Mouse (Mus musculus) lung, postnatal 0 days (tissue): ENCODE measurements around the gene Spi1. TPM values are rescaled to one million over a fixed set of nuclear protein-coding genes. Genes with fewer than 3 reads are reported as not detected.

Experiments used
- ATAC-seq: fragments of 200-750 bp; cut with Nextera tagmentation; 2 replicates; pipeline ENCODE4 v1.8.0; 2017; ENCODE audit warnings: moderate library complexity
- DNase-seq: peaks from one replicate; pipeline ENCODE4 v3.0.0-alpha.2; 2016; ENCODE audit warnings: low spot score
- H3K27ac ChIP-seq: fragments of 300-500 bp; sonication (generic); 2 replicates; pipeline ENCODE4 v1.5.1; 2014; ENCODE audit warnings: antibody characterized with exemption, mild to moderate bottlenecking, low read length, mixed read lengths
- H3K27me3 ChIP-seq: fragments of 300-500 bp; sonication (generic); replicated peaks from 2 replicates; pipeline ENCODE4 v1.6.1; 2014; ENCODE audit warnings: low read length, mixed read lengths; ENCODE audit not compliant: insufficient read depth
- H3K36me3 ChIP-seq: fragments of 300-500 bp; sonication (generic); 2 replicates; pipeline ENCODE4 v1.6.1; 2014; ENCODE audit warnings: low read length, mixed read lengths; ENCODE audit not compliant: insufficient read depth
- H3K4me1 ChIP-seq: fragments of 300-500 bp; sonication (generic); 2 replicates; pipeline ENCODE4 v1.6.1; 2014; ENCODE audit warnings: antibody characterized with exemption, low read depth, low read length, mixed read lengths; ENCODE audit not compliant: insufficient read depth
- H3K4me2 ChIP-seq: fragments of 300-500 bp; sonication (generic); replicated peaks from 2 replicates; pipeline ENCODE4 v1.6.1; 2014; ENCODE audit warnings: low read depth, mild to moderate bottlenecking, low read length, moderate library complexity, mixed read lengths
- H3K4me3 ChIP-seq: fragments of 300-500 bp; sonication (generic); 2 replicates; pipeline ENCODE4 v1.5.1; 2014; ENCODE audit warnings: low read depth, low read length
- H3K9ac ChIP-seq: fragments of 300-500 bp; sonication (generic); replicated peaks from 2 replicates; pipeline ENCODE4 v1.6.1; 2014; ENCODE audit warnings: low read depth, mild to moderate bottlenecking
- H3K9me3 ChIP-seq: fragments of 300-500 bp; sonication (generic); 2 replicates; pipeline ENCODE4 v1.6.1; 2016; ENCODE audit warnings: low read length, mixed read lengths
- CTCF ChIP-seq: IDR thresholded peaks from 2 replicates; pipeline ENCODE4 v1.5.1; 2016; ENCODE audit warnings: antibody characterized with exemption, mild to moderate bottlenecking
- EP300 ChIP-seq: IDR thresholded peaks from 2 replicates; pipeline ENCODE4 v1.6.1; 2016; ENCODE audit warnings: antibody characterized with exemption, mild to moderate bottlenecking, control low read depth
- WGBS: fragments of 180-500 bp; shearing (Covaris S2); extraction: QIAGEN DNeasy Blood & Tissue Kit; methylation state at CpG from one replicate; pipeline ENCODE4 v1.1.7; 2014; 5-methylcytosine and 5-hydroxymethylcytosine counted together
- polyA plus RNA-seq: library from polyadenylated mRNA; unstranded; fragments of >200 nt; fragmentation: Nextera tagmentation; extraction: Ambion mirVana; gene quantifications from 2 replicates; pipeline ENCODE4 v1.2.1, GENCODE M21; 2015

Spi1 gene
- polyA plus RNA-seq, 1 experiment from 2014 or later, result 24.2 TPM

DNA sequence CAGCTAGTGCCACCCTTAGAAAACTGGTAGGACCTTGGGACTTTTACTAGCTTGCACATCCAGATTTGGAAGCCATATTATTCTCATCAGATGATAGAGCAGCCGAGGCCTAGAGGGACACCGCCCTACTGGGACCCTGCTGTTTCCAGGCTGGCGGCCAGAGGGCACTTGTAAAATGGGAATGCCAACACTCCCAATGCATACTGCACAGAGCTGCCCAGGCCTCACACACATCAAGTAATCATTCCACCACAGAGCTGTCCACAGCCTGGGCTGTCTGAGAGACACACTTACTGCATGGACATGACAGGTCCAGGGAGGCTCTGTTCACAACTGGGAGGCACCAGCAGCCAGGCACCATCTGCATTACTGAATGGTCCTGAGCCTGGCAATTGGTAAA lies 15.7 kb upstream of the Spi1 start:
- H3K9ac ChIP-seq, result no peak overlapping the region

DNA sequence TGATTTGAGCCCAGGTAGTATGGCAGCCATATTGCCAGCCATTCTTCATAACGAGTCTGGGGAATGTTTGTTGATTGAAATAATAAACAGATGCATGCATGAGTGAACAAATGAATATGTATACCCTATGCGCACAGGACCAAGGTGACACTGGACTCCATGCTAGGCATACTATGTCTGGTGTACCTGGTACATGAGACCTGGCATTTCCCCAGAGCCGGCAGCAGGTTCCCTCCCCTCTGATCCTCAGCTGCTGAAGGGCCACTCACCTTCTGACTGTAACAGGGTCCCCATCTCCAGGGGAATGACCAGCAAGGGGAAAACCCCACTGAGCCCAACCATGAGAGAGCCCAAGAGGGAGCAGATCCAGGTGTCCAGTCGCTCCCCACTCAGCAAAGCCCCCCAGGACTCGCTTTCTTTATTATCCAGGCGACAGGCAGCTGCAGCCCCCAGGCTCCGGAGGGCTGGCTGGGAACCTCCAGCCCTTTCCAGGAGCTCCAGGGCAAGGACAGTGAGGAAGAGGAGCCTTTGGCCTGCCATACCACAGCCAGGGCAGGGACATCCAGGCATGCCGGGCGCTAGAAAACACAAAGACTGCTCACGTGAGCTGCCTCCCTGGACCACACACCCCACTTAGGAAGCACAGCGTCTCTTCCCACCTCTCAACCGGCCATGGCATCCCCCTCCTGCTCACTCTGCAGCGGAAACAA lies 13.9 kb upstream of the Spi1 start:
- H3K36me3 ChIP-seq, result 0 out of 2 replicates have a peak, but pooled peaks cover 5% of the 10 kb centered on the region
- H3K9ac ChIP-seq, result no peak overlapping the region
- no peak overlapping the region for H3K4me3 ChIP-seq
- 65% methylated on average over 13 of the region's 13 CpGs for WGBS
- H3K4me1 ChIP-seq, result peaks cover 9% of the 10 kb centered on the region
- no peak for DNase-seq
- H3K27ac ChIP-seq, result no peak overlapping the region
- TF ChIP-seq CTCF (no peak), EP300 (no peak)
- no peaks in the 10 kb centered on the region for H3K27me3 ChIP-seq
- H3K4me2 ChIP-seq, result peak overlapping the region; percentile 77; the same call in 1 of the 2 replicates
- no peak for ATAC-seq
- H3K9me3 ChIP-seq, result no peaks in the 10 kb centered on the region

More for the DNA sequence above, 15.7 kb upstream of the Spi1 start:
- Histone ChIP-seq H3K36me3 (peaks cover 10% of the 10 kb centered on the region; the same call in 1 of the 2 replicates), H3K27ac (no peak overlapping the region), H3K27me3 (no peaks in the 10 kb centered on the region), H3K4me3 (no peak overlapping the region), H3K4me2 (no peak overlapping the region), H3K9me3 (no peaks in the 10 kb centered on the region), H3K4me1 (peaks cover 9% of the 10 kb centered on the region)
- no peak for DNase-seq
- no peak for ATAC-seq
- 86% methylated on average over 3 of the region's 3 CpGs for WGBS
- TF ChIP-seq CTCF, result no peak
- TF ChIP-seq EP300, result no peak

DNA sequence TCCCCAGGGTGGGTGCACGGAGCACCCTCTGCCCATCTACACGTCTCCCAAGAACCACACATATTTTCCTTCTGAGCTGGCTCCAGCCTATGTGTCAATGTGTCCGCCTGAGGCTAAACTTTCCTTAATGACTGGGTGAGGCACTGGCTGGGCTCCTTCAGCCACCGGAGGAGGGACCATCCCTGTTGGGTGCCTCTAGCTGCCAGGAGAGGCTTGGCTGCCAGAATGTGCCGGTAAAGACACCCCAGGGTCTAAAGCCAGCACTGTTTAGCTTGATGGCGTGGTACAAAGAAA lies 13.4 kb upstream of the Spi1 start:
- 0 out of 2 replicates have a peak, but pooled peaks cover 3% of the 10 kb centered on the region for H3K36me3 ChIP-seq
- no peaks in the 10 kb centered on the region for H3K27me3 ChIP-seq
- peak overlapping the region; percentile 77 for H3K4me2 ChIP-seq
- no peak overlapping the region for H3K9ac ChIP-seq
- ATAC-seq (no peak), DNase-seq (peak; percentile 31)
- 0 out of 2 replicates have a peak overlapping the region, but pooled peaks have one; percentile 53 for H3K4me3 ChIP-seq
- H3K27ac ChIP-seq, result no peak overlapping the region
- no peaks in the 10 kb centered on the region for H3K9me3 ChIP-seq
- peaks cover 9% of the 10 kb centered on the region for H3K4me1 ChIP-seq
- WGBS, result 47% methylated on average over 6 of the region's 6 CpGs
- TF ChIP-seq EP300 (no peak), CTCF (no peak)

DNA sequence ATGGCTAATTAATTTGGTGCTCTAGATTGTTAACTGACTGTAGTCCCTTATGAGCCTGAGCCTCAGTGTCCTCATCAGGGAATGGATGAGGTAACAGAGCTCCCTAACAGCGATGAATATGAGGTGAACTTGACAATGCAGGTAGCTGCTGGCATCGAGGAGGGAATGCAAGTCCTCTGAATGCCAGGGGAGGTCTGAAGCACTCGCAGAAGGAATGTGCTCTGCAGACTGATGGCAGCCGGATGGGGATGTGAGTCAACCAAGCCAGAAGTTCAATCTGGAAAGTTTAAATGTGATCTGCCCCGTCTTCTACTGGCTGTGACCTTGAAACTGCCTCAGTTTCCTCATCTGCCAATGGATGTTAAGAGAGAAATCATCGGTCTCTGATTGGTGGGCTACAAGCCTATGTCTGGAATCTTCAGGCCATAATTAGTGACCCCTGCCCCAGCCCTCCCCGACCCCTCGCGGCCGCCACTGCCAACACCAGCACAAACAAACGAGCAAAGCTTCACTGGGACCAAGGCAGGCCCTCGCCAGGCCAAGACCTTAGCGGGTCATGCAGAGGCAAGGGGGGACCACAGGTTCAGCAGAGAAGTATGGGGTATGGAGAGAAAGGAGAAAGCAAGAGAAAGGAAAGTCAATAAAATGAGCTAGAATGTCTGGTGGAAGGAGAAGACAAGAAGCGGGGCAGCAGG lies 12.7 kb upstream of the Spi1 start:
- no peaks in the 10 kb centered on the region for H3K9me3 ChIP-seq
- peaks cover 9% of the 10 kb centered on the region for H3K4me1 ChIP-seq
- TF ChIP-seq EP300 (no peak), CTCF (no peak)
- peak overlapping the region; percentile 77 for H3K4me2 ChIP-seq
- 5% methylated on average over 14 of the region's 14 CpGs for WGBS
- H3K4me3 ChIP-seq, result peak overlapping the region; percentile 53
- ATAC-seq, result no peak
- H3K36me3 ChIP-seq, result no peaks in the 10 kb centered on the region
- H3K27me3 ChIP-seq, result no peaks in the 10 kb centered on the region
- peak; percentile 66 for DNase-seq
- peak overlapping the region; percentile 87 for H3K27ac ChIP-seq
- H3K9ac ChIP-seq, result peak overlapping the region; percentile 51

DNA sequence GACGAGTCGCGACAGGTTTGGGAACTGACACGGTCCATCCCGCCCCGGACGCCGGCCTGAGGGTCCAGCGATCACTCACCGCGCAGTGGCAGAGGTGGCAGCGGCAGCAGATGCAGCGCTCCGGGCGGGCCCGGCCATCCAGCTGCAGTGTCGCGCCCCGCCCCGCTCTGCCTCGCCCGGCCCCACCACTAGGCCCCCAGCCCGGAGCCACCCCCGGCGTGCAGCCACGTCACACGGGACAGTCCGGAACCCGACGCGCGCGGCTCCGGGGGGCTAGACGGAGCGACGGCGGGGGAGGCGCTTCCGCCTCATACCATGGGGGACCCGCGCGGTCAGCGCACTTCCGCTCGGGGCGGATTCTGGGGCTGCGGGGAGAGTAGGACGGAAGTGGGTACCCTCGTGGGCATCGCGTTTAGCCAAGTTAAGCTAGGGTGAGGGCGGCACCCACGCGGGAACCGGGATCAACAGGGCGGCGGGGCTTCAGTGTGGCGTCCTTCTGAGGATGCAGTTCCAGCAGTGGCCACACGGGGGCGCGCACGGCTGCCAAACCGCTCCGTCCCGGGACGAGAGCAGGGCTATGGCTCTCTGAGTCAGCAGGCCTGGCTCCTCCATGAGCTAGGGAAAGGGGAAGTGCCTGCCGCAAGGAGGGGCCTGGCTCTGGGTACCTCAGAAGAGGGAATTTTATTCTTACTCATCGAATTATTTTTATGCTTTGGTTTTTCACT lies 12.0 kb upstream of the Spi1 start, which contains the start of gene Slc39a13:
TSS of gene Slc39a13 (minus strand) at position 342 of the 725 bp plus-strand sequence.
- Histone ChIP-seq H3K4me2 (peak within 1 kb of the TSS; percentile 77), H3K4me1 (peaks cover 9% of the 10 kb centered on the region), H3K36me3 (no peaks in the 10 kb centered on the region), H3K4me3 (peak within 1 kb of the TSS; percentile 53), H3K27ac (peak within 1 kb of the TSS; percentile 87), H3K27me3 (no peaks in the 10 kb centered on the region), H3K9ac (peak within 1 kb of the TSS; percentile 51), H3K9me3 (no peaks in the 10 kb centered on the region)
- peak; percentile 96 for ATAC-seq
- under 1% methylated on average over 41 of the region's 69 CpGs for WGBS
- peak; percentile 97 for DNase-seq
- TF ChIP-seq CTCF (peak; percentile 100), EP300 (peak; percentile 66)

DNA sequence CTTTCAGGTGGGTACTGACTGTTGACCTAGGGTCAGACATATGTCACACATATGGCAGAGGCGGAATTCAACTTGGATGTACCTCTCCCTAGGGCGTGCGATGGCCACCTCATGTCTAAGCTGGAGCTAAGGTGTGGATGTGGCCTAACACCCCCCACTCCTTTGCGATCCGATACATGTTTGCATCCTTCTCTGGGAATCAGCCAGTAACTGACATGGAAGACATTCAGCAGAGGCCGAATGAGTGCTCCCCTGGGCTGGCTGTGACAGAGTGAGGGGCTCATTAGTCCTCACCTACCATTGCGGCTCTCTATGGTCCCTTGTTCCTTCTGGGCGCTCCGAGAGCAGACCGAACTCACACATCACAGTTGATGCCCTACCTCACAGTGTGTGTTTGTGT lies 11.1 kb upstream of the Spi1 start:
- peak overlapping the region; percentile 51; the same call in 1 of the 2 replicates for H3K9ac ChIP-seq
- TF ChIP-seq EP300, result no peak
- no peak for TF ChIP-seq CTCF
- no peak for DNase-seq
- H3K9me3 ChIP-seq, result no peaks in the 10 kb centered on the region
- no peaks in the 10 kb centered on the region for H3K27me3 ChIP-seq
- 83% methylated on average over 10 of the region's 10 CpGs for WGBS
- H3K4me2 ChIP-seq, result peak overlapping the region; percentile 77; the same call in 1 of the 2 replicates
- peak overlapping the region; percentile 87 for H3K27ac ChIP-seq
- peaks cover 9% of the 10 kb centered on the region for H3K4me1 ChIP-seq
- H3K4me3 ChIP-seq, result peak overlapping the region; percentile 53; the same call in 1 of the 2 replicates
- no peak for ATAC-seq
- no peaks in the 10 kb centered on the region for H3K36me3 ChIP-seq
